Mouse (Mus musculus): ENCODE measurements around the gene Rcsd1. TPM values are rescaled to one million over a fixed set of nuclear protein-coding genes. Genes with fewer than 3 reads are reported as not detected.

The Rcsd1 gene
- polyA plus RNA-seq, 1 experiment from 2014 or later: 81.2 TPM

DNA sequence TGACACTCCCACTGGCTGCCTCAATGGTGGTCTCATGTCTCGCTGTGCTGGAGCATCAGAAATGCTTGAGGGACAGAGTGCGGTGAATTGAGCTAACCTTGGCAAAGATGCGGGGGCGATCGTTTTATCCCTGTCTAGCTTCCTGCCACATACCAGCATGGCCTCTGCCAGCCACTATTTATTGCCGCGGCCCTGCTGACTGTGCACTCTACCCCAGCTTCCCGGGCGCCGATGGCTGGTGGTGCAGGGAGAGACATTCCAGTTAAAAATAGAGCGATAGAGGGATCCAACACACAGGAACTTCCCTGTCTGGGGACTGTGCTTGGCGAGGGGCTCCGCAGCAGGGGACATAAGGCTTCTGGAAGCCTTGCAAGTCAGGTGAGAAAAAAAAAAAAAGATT, 42.2 kb downstream of the Rcsd1 start:
- peak overlapping the region; percentile 47 for H3K9ac ChIP-seq (ENCODE audit: low read length)
- ATAC-seq (ENCODE audit: insufficient number of reproducible peaks, insufficient read depth, low FRiP score, low read depth): peak; percentile 57
- 20% methylated on average over 13 of the region's 13 CpGs for WGBS
- peak overlapping the region; percentile 79 to 95 for H3K27ac ChIP-seq (replicated peaks in 1 of 2; ENCODE audit: control insufficient read depth in 1 of 2, insufficient read depth in 1 of 2, low read depth in 2 of 2, low read length in 2 of 2)
- H3K4me2 ChIP-seq (ENCODE audit: low read length): peak overlapping the region; percentile 55
- no peak overlapping the region for H3K4me3 ChIP-seq (ENCODE audit: control insufficient read depth in 1 of 2, insufficient read depth in 1 of 2, low read depth in 1 of 2, low read length in 2 of 2)
- H3K4me1 ChIP-seq (ENCODE audit: control insufficient read depth in 2 of 2, insufficient read depth in 2 of 2, low read length in 2 of 2): peaks cover 51 to 91% of the 10 kb centered on the region in 2 experiments
- no peaks in the 10 kb centered on the region for H3K9me3 ChIP-seq (ENCODE audit: control insufficient read depth, low read length)
- H3K36me3 ChIP-seq (ENCODE audit: control insufficient read depth, insufficient read depth, low read length): peaks cover 57% of the 10 kb centered on the region
- H3K27me3 ChIP-seq (ENCODE audit: control insufficient read depth, insufficient read depth, low read length): no peaks in the 10 kb centered on the region

DNA sequence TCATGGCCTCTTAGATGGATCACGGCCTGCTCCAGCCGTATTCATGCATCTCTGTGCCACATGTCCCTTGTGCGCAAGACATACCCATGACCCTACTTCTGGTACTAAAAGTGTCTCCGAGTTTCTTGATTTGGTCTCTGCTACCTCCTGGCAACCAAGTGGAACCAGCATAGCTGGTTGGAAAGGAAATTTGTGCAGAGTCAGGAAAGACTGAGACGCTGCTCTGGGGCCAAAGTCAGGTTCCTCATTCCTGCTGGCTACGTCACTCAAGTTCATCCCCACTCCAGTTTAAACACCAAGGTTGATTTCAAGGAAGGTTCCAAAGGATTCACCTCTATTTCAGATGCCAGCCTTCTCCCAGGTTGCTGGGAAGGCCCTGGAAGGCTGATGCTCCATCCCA, 42.6 kb downstream of the Rcsd1 start:
- Histone ChIP-seq H3K4me2 (ENCODE audit: low read length) (peak overlapping the region; percentile 55), H3K9me3 (ENCODE audit: control insufficient read depth, low read length) (no peaks in the 10 kb centered on the region), H3K4me3 (ENCODE audit: control insufficient read depth in 1 of 2, insufficient read depth in 1 of 2, low read depth in 1 of 2, low read length in 2 of 2) (no peak overlapping the region), H3K9ac (ENCODE audit: low read length) (0 out of 2 replicates have a peak overlapping the region, but pooled peaks have one; percentile 28), H3K27ac (replicated peaks in 1 of 2; ENCODE audit: control insufficient read depth in 1 of 2, insufficient read depth in 1 of 2, low read depth in 2 of 2, low read length in 2 of 2) (peak overlapping the region; percentile 79 to 95), H3K4me1 (ENCODE audit: control insufficient read depth in 2 of 2, insufficient read depth in 2 of 2, low read length in 2 of 2) (peaks cover 49 to 91% of the 10 kb centered on the region in 2 experiments), H3K27me3 (ENCODE audit: control insufficient read depth, insufficient read depth, low read length) (no peaks in the 10 kb centered on the region), H3K36me3 (ENCODE audit: control insufficient read depth, insufficient read depth, low read length) (peaks cover 57% of the 10 kb centered on the region)
- no peak for ATAC-seq (ENCODE audit: insufficient number of reproducible peaks, insufficient read depth, low FRiP score, low read depth)
- 77% methylated on average over 6 of the region's 6 CpGs for WGBS

DNA sequence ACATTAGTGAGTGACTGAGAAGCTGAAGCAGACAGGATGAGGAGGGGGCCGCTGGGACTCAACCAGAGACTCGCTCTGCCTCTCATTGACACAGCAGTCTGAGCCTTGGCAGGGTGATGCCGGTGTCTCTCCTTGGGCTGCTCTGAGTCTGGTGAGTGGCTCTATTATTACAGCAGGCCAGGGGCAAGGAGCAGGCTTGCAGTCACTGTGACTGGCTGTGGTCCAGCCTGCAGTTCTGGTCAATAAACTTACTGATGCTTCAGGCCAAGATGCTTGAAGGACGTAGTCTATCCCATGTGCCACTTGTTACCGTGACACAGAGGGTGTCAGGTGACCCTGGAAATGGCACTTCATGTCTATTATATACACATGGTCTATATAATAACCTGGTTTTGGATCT, 43.8 kb downstream of the Rcsd1 start:
- Histone ChIP-seq H3K27ac (replicated peaks in 1 of 2; ENCODE audit: control insufficient read depth in 1 of 2, insufficient read depth in 1 of 2, low read depth in 2 of 2, low read length in 2 of 2) (peak overlapping the region in 1 of 2 experiments; percentile 7; a peak in 1 of 4 replicates), H3K36me3 (ENCODE audit: control insufficient read depth, insufficient read depth, low read length) (peaks cover 57% of the 10 kb centered on the region), H3K4me1 (ENCODE audit: control insufficient read depth in 2 of 2, insufficient read depth in 2 of 2, low read length in 2 of 2) (peaks cover 50 to 87% of the 10 kb centered on the region in 2 experiments), H3K27me3 (ENCODE audit: control insufficient read depth, insufficient read depth, low read length) (no peaks in the 10 kb centered on the region), H3K4me2 (ENCODE audit: low read length) (no peak overlapping the region), H3K9me3 (ENCODE audit: control insufficient read depth, low read length) (no peaks in the 10 kb centered on the region), H3K9ac (ENCODE audit: low read length) (no peak overlapping the region; the same call in 1 of the 2 replicates), H3K4me3 (ENCODE audit: control insufficient read depth in 1 of 2, insufficient read depth in 1 of 2, low read depth in 1 of 2, low read length in 2 of 2) (no peak overlapping the region)
- WGBS: 62% methylated on average over 5 of the region's 5 CpGs
- ATAC-seq (ENCODE audit: insufficient number of reproducible peaks, insufficient read depth, low FRiP score, low read depth): no peak

GRCm38 (mm10) chr1:165663277-165663676, 46.3 kb downstream of the Rcsd1 start:
- no peak overlapping the region for H3K4me2 ChIP-seq (ENCODE audit: low read length)

GRCm38 (mm10) chr1:165662426-165663192, 46.9 kb downstream of the Rcsd1 start:
- H3K4me2 ChIP-seq (ENCODE audit: low read length): peak overlapping the region; percentile 22; the same call in 1 of the 2 replicates
- 48% methylated on average over 15 of the region's 15 CpGs for WGBS
- no peak overlapping the region for H3K4me3 ChIP-seq (ENCODE audit: control insufficient read depth in 1 of 2, insufficient read depth in 1 of 2, low read depth in 1 of 2, low read length in 2 of 2)
- peaks cover 30 to 56% of the 10 kb centered on the region in 2 experiments for H3K4me1 ChIP-seq (ENCODE audit: control insufficient read depth in 2 of 2, insufficient read depth in 2 of 2, low read length in 2 of 2)
- H3K9ac ChIP-seq (ENCODE audit: low read length): peak overlapping the region; percentile 39
- H3K27ac ChIP-seq (replicated peaks in 1 of 2; ENCODE audit: control insufficient read depth in 1 of 2, insufficient read depth in 1 of 2, low read depth in 2 of 2, low read length in 2 of 2): peak overlapping the region; percentile 87 to 91
- H3K27me3 ChIP-seq (ENCODE audit: control insufficient read depth, insufficient read depth, low read length): no peaks in the 10 kb centered on the region
- peaks cover 74% of the 10 kb centered on the region for H3K36me3 ChIP-seq (ENCODE audit: control insufficient read depth, insufficient read depth, low read length)
- 0 out of 2 replicates have a peak, but pooled peaks have one; percentile 19 for ATAC-seq (ENCODE audit: insufficient number of reproducible peaks, insufficient read depth, low FRiP score, low read depth)
- no peaks in the 10 kb centered on the region for H3K9me3 ChIP-seq (ENCODE audit: control insufficient read depth, low read length)

More at GRCm38 (mm10) chr1:165663277-165663676, 46.3 kb downstream of the Rcsd1 start:
- Histone ChIP-seq H3K4me1 (ENCODE audit: control insufficient read depth in 2 of 2, insufficient read depth in 2 of 2, low read length in 2 of 2) (peaks cover 33 to 62% of the 10 kb centered on the region in 2 experiments), H3K4me3 (ENCODE audit: control insufficient read depth in 1 of 2, insufficient read depth in 1 of 2, low read depth in 1 of 2, low read length in 2 of 2) (no peak overlapping the region), H3K36me3 (ENCODE audit: control insufficient read depth, insufficient read depth, low read length) (peaks cover 67% of the 10 kb centered on the region), H3K27ac (replicated peaks in 1 of 2; ENCODE audit: control insufficient read depth in 1 of 2, insufficient read depth in 1 of 2, low read depth in 2 of 2, low read length in 2 of 2) (peak overlapping the region; percentile 87 to 91), H3K9ac (ENCODE audit: low read length) (peak overlapping the region; percentile 39), H3K27me3 (ENCODE audit: control insufficient read depth, insufficient read depth, low read length) (no peaks in the 10 kb centered on the region), H3K9me3 (ENCODE audit: control insufficient read depth, low read length) (no peaks in the 10 kb centered on the region)
- 71% methylated on average over 16 of the region's 16 CpGs for WGBS
- ATAC-seq (ENCODE audit: insufficient number of reproducible peaks, insufficient read depth, low FRiP score, low read depth): no peak

DNA sequence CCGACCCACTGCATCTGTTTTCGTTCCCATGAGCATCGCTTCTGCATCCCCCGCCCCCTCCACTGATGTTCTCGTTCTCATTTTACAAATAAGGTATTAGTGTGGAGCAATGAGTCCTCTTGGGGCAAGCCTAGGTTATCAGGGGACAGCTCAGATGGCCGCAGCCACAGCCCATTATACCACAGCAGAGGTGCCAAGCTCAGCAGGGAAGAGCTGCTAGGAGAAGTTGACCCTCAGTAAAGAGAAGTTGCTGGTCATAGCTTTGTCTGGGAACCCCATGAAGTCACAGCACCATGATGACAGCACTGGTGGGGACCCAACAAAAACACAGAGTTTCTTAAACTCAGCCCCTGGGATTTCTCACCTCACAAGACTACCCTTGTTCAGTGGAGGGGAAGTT, 47.8 kb downstream of the Rcsd1 start:
- Histone ChIP-seq H3K9ac (ENCODE audit: low read length) (peak overlapping the region; percentile 21; the same call in 1 of the 2 replicates), H3K9me3 (ENCODE audit: control insufficient read depth, low read length) (no peaks in the 10 kb centered on the region), H3K4me1 (ENCODE audit: control insufficient read depth in 2 of 2, insufficient read depth in 2 of 2, low read length in 2 of 2) (peaks cover 24 to 47% of the 10 kb centered on the region in 2 experiments), H3K36me3 (ENCODE audit: control insufficient read depth, insufficient read depth, low read length) (peaks cover 80% of the 10 kb centered on the region), H3K4me2 (ENCODE audit: low read length) (no peak overlapping the region), H3K27me3 (ENCODE audit: control insufficient read depth, insufficient read depth, low read length) (no peaks in the 10 kb centered on the region), H3K27ac (replicated peaks in 1 of 2; ENCODE audit: control insufficient read depth in 1 of 2, insufficient read depth in 1 of 2, low read depth in 2 of 2, low read length in 2 of 2) (peak overlapping the region; percentile 87 to 91; a peak in 3 of 4 replicates), H3K4me3 (ENCODE audit: control insufficient read depth in 1 of 2, insufficient read depth in 1 of 2, low read depth in 1 of 2, low read length in 2 of 2) (no peak overlapping the region)
- no peak for ATAC-seq (ENCODE audit: insufficient number of reproducible peaks, insufficient read depth, low FRiP score, low read depth)
- WGBS: 80% methylated on average over 6 of the region's 6 CpGs

DNA sequence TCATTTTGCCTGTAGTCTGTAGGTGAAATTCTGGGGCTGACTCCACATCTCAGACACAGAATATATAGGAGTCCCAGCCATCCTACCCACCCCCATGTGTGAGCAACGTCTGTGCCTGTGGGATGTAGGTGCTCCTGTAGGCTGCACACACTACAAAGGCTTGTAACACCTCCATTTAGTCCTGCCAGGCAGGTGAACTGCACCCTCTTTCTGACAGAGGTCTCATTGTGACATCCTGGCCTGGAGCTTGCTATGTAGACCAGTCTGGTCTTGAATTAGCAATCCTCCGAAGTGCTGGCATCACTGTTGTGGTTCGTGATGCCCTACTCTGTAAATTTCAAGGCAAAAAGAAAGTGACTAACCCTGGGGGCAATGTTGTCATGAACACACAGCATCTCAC, 48.4 kb downstream of the Rcsd1 start:
- no peak for ATAC-seq (ENCODE audit: insufficient number of reproducible peaks, insufficient read depth, low FRiP score, low read depth)
- peaks cover 85% of the 10 kb centered on the region for H3K36me3 ChIP-seq (ENCODE audit: control insufficient read depth, insufficient read depth, low read length)
- peaks cover 22 to 41% of the 10 kb centered on the region in 2 experiments for H3K4me1 ChIP-seq (ENCODE audit: control insufficient read depth in 2 of 2, insufficient read depth in 2 of 2, low read length in 2 of 2)
- no peaks in the 10 kb centered on the region for H3K9me3 ChIP-seq (ENCODE audit: control insufficient read depth, low read length)
- no peaks in the 10 kb centered on the region for H3K27me3 ChIP-seq (ENCODE audit: control insufficient read depth, insufficient read depth, low read length)
- no peak overlapping the region for H3K4me3 ChIP-seq (ENCODE audit: control insufficient read depth in 1 of 2, insufficient read depth in 1 of 2, low read depth in 1 of 2, low read length in 2 of 2)
- H3K9ac ChIP-seq (ENCODE audit: low read length): no peak overlapping the region
- 0 out of 4 replicates have a peak overlapping the region, but pooled peaks of 1 of the 2 experiments have one; percentile 14 for H3K27ac ChIP-seq (replicated peaks in 1 of 2; ENCODE audit: control insufficient read depth in 1 of 2, insufficient read depth in 1 of 2, low read depth in 2 of 2, low read length in 2 of 2)
- H3K4me2 ChIP-seq (ENCODE audit: low read length): no peak overlapping the region
- WGBS: 64% methylated on average over 3 of the region's 3 CpGs
